Mouse (Mus musculus) forebrain, embryonic 13.5 days (tissue): Measurements from ENCODE around the gene Agbl3. TPM values are rescaled to one million over a fixed set of nuclear protein-coding genes. Genes with fewer than 3 reads are reported as not detected.

ENCODE experiments used
- ATAC-seq: fragments of 200-750 bp; cut with Nextera tagmentation; 2 replicates; pipeline ENCODE4 v1.8.0; 2017
- H3K27ac ChIP-seq: fragments of 300-500 bp; sonication (generic); 2 replicates; pipeline ENCODE4 v1.5.1; 2015; ENCODE audit warnings: inconsistent platforms, mild to moderate bottlenecking, moderate library complexity
- H3K27me3 ChIP-seq: fragments of 300-500 bp; sonication (generic); 2 replicates; pipeline ENCODE4 v1.6.1; 2015; ENCODE audit warnings: mild to moderate bottlenecking, inconsistent platforms
- H3K36me3 ChIP-seq: fragments of 300-500 bp; sonication (generic); 2 replicates; pipeline ENCODE4 v1.6.1; 2015; ENCODE audit warnings: mild to moderate bottlenecking, inconsistent platforms; ENCODE audit not compliant: poor library complexity, severe bottlenecking
- H3K4me1 ChIP-seq: fragments of 300-500 bp; sonication (generic); 2 replicates; pipeline ENCODE4 v1.6.1; 2015; ENCODE audit warnings: inconsistent platforms
- H3K4me2 ChIP-seq: fragments of 300-500 bp; sonication (generic); 2 replicates; pipeline ENCODE4 v1.6.1; 2015; ENCODE audit warnings: inconsistent platforms, mild to moderate bottlenecking, moderate library complexity
- H3K4me3 ChIP-seq: fragments of 300-500 bp; sonication (generic); 2 replicates; pipeline ENCODE4 v1.5.1; 2015; ENCODE audit warnings: mild to moderate bottlenecking, inconsistent platforms
- H3K9ac ChIP-seq: fragments of 300-500 bp; sonication (generic); 2 replicates; pipeline ENCODE4 v1.6.1; 2015; ENCODE audit warnings: mild to moderate bottlenecking, inconsistent platforms
- H3K9me3 ChIP-seq: fragments of 300-500 bp; sonication (generic); replicated peaks from 2 replicates; pipeline ENCODE4 v1.6.1; 2016; ENCODE audit warnings: inconsistent platforms
- WGBS: fragments of 180-500 bp; shearing (Covaris S2); methylation state at CpG from one replicate; pipeline ENCODE4 v1.1.7; 2015; 5-methylcytosine and 5-hydroxymethylcytosine counted together
- polyA plus RNA-seq: library from polyadenylated mRNA; unstranded; fragments of >200 nt; fragmentation: Nextera tagmentation; extraction: Ambion mirVana; gene quantifications from 2 replicates; pipeline ENCODE4 v1.2.1, GENCODE M21; 2015

Agbl3 gene
- polyA plus RNA-seq, 1 experiment from 2014 or later = 6.2 TPM

- H3K27ac ChIP-seq = no peak overlapping the region
- no peak for ATAC-seq
- H3K27me3 ChIP-seq = no peaks in the 10 kb centered on the region
- 93% methylated on average over 2 of the region's 2 CpGs for WGBS
- no peak overlapping the region for H3K4me3 ChIP-seq
- H3K9ac ChIP-seq = no peak overlapping the region
- no peaks in the 10 kb centered on the region for H3K4me1 ChIP-seq
- H3K9me3 ChIP-seq = no peaks in the 10 kb centered on the region
- no peak overlapping the region for H3K4me2 ChIP-seq
- peaks cover 31% of the 10 kb centered on the region for H3K36me3 ChIP-seq
These were observed 21.9 kb upstream of the Agbl3 start for GRCm38 (mm10) chr6:34758340-34758739.

GRCm38 (mm10) chr6:34760023-34760422 is 20.2 kb upstream of the Agbl3 start:
- Histone ChIP-seq H3K4me1 (no peaks in the 10 kb centered on the region), H3K4me3 (no peak overlapping the region), H3K36me3 (peaks cover 38% of the 10 kb centered on the region), H3K9me3 (no peaks in the 10 kb centered on the region), H3K4me2 (no peak overlapping the region), H3K27me3 (no peaks in the 10 kb centered on the region), H3K27ac (no peak overlapping the region), H3K9ac (no peak overlapping the region)
- 44% methylated on average over 4 of the region's 4 CpGs for WGBS
- ATAC-seq = no peak

GRCm38 (mm10) chr6:34765721-34766120 is 14.5 kb upstream of the Agbl3 start:
- WGBS = 96% methylated on average over 5 of the region's 5 CpGs
- Histone ChIP-seq H3K27me3 (no peaks in the 10 kb centered on the region), H3K4me1 (no peaks in the 10 kb centered on the region), H3K4me3 (no peak overlapping the region), H3K27ac (no peak overlapping the region), H3K9ac (no peak overlapping the region), H3K9me3 (no peaks in the 10 kb centered on the region), H3K4me2 (no peak overlapping the region), H3K36me3 (peaks cover 24% of the 10 kb centered on the region)
- ATAC-seq = no peak

- no peak overlapping the region for H3K4me2 ChIP-seq
- H3K4me3 ChIP-seq = no peak overlapping the region
- peaks cover 18% of the 10 kb centered on the region for H3K36me3 ChIP-seq
- ATAC-seq = no peak
- no peaks in the 10 kb centered on the region for H3K4me1 ChIP-seq
- WGBS = 91% methylated on average over 2 of the region's 2 CpGs
- H3K9ac ChIP-seq = no peak overlapping the region
- H3K27ac ChIP-seq = no peak overlapping the region
- no peaks in the 10 kb centered on the region for H3K27me3 ChIP-seq
- H3K9me3 ChIP-seq = no peaks in the 10 kb centered on the region
These were observed 10.2 kb upstream of the Agbl3 start for GRCm38 (mm10) chr6:34769984-34770383.

GRCm38 (mm10) chr6:34770491-34770890 is 9.7 kb upstream of the Agbl3 start:
- no peak overlapping the region for H3K4me2 ChIP-seq
- H3K36me3 ChIP-seq = peaks cover 18% of the 10 kb centered on the region
- no peak overlapping the region for H3K9ac ChIP-seq
- H3K27ac ChIP-seq = no peak overlapping the region
- H3K9me3 ChIP-seq = no peaks in the 10 kb centered on the region
- no peaks in the 10 kb centered on the region for H3K4me1 ChIP-seq
- WGBS = 93% methylated on average over 6 of the region's 6 CpGs
- no peaks in the 10 kb centered on the region for H3K27me3 ChIP-seq
- no peak overlapping the region for H3K4me3 ChIP-seq
- ATAC-seq = no peak

- no peak for ATAC-seq
- peaks cover 7% of the 10 kb centered on the region for H3K36me3 ChIP-seq
These were observed 3.8 kb upstream of the Agbl3 start for GRCm38 (mm10) chr6:34776396-34776795.

GRCm38 (mm10) chr6:34777094-34777493 is 3.1 kb upstream of the Agbl3 start:
- no peak overlapping the region for H3K27ac ChIP-seq
- H3K9ac ChIP-seq = no peak overlapping the region
- no peaks in the 10 kb centered on the region for H3K27me3 ChIP-seq
- WGBS = 80% methylated on average over 2 of the region's 2 CpGs
- H3K36me3 ChIP-seq = peaks cover 4% of the 10 kb centered on the region; the same call in 1 of the 2 replicates
- H3K4me3 ChIP-seq = no peak overlapping the region
- no peak for ATAC-seq
- no peaks in the 10 kb centered on the region for H3K4me1 ChIP-seq
- no peak overlapping the region for H3K4me2 ChIP-seq
- H3K9me3 ChIP-seq = no peaks in the 10 kb centered on the region

More at GRCm38 (mm10) chr6:34776396-34776795, 3.8 kb upstream of the Agbl3 start:
- H3K9me3 ChIP-seq = no peaks in the 10 kb centered on the region
- no peak overlapping the region for H3K9ac ChIP-seq
- H3K4me2 ChIP-seq = no peak overlapping the region
- no peaks in the 10 kb centered on the region for H3K4me1 ChIP-seq
- no peak overlapping the region for H3K4me3 ChIP-seq
- no peaks in the 10 kb centered on the region for H3K27me3 ChIP-seq
- no peak overlapping the region for H3K27ac ChIP-seq

- no peaks in the 10 kb centered on the region for H3K9me3 ChIP-seq
- H3K4me2 ChIP-seq = no peak overlapping the region
- H3K4me3 ChIP-seq = no peak overlapping the region
- H3K9ac ChIP-seq = no peak overlapping the region
- no peak overlapping the region for H3K27ac ChIP-seq
- no peaks in the 10 kb centered on the region for H3K27me3 ChIP-seq
- WGBS = 69% methylated on average over 10 of the region's 10 CpGs
- no peaks in the 10 kb centered on the region for H3K36me3 ChIP-seq
- no peak for ATAC-seq
- no peaks in the 10 kb centered on the region for H3K4me1 ChIP-seq
These were observed 2.1 kb upstream of the Agbl3 start for GRCm38 (mm10) chr6:34777981-34778668.

- H3K9ac ChIP-seq = peak overlapping the region; percentile 91
- H3K27me3 ChIP-seq = no peaks in the 10 kb centered on the region
- no peaks in the 10 kb centered on the region for H3K9me3 ChIP-seq
- H3K4me2 ChIP-seq = peak overlapping the region; percentile 67
- WGBS = 5% methylated on average over 13 of the region's 13 CpGs
- ATAC-seq = no peak
- H3K27ac ChIP-seq = peak overlapping the region; percentile 95
- H3K4me1 ChIP-seq = no peaks in the 10 kb centered on the region
- peaks cover 5% of the 10 kb centered on the region; the same call in 1 of the 2 replicates for H3K36me3 ChIP-seq
- peak overlapping the region; percentile 59 for H3K4me3 ChIP-seq
These were observed 684 bp downstream of the Agbl3 start for GRCm38 (mm10) chr6:34780943-34781289.

- no peaks in the 10 kb centered on the region for H3K27me3 ChIP-seq
- 97% methylated on average over 1 of the region's 1 CpGs for WGBS
- no peak overlapping the region for H3K4me2 ChIP-seq
- no peak overlapping the region for H3K27ac ChIP-seq
- H3K36me3 ChIP-seq = peaks cover 7% of the 10 kb centered on the region; the same call in 1 of the 2 replicates
- no peak for ATAC-seq
- H3K4me1 ChIP-seq = no peaks in the 10 kb centered on the region
- H3K9me3 ChIP-seq = no peaks in the 10 kb centered on the region
- no peak overlapping the region for H3K4me3 ChIP-seq
- H3K9ac ChIP-seq = no peak overlapping the region
These were observed 2.3 kb downstream of the Agbl3 start for GRCm38 (mm10) chr6:34782493-34782892.

GRCm38 (mm10) chr6:34796881-34797280 is 16.6 kb downstream of the Agbl3 start:
- Histone ChIP-seq H3K36me3 (no peaks in the 10 kb centered on the region), H3K4me3 (no peak overlapping the region), H3K27ac (no peak overlapping the region), H3K27me3 (no peaks in the 10 kb centered on the region), H3K4me1 (no peaks in the 10 kb centered on the region), H3K4me2 (no peak overlapping the region), H3K9me3 (no peaks in the 10 kb centered on the region), H3K9ac (no peak overlapping the region)
- no peak for ATAC-seq
- 88% methylated on average over 3 of the region's 3 CpGs for WGBS

GRCm38 (mm10) chr6:34797887-34798286 is 17.7 kb downstream of the Agbl3 start:
- no peaks in the 10 kb centered on the region for H3K4me1 ChIP-seq
- H3K4me3 ChIP-seq = no peak overlapping the region
- no peaks in the 10 kb centered on the region for H3K36me3 ChIP-seq
- no peak overlapping the region for H3K4me2 ChIP-seq
- H3K27me3 ChIP-seq = no peaks in the 10 kb centered on the region
- no peak overlapping the region for H3K9ac ChIP-seq
- H3K9me3 ChIP-seq = no peaks in the 10 kb centered on the region
- no peak for ATAC-seq
- 77% methylated on average over 3 of the region's 3 CpGs for WGBS
- no peak overlapping the region for H3K27ac ChIP-seq

GRCm38 (mm10) chr6:34805582-34805981 is 25.4 kb downstream of the Agbl3 start:
- no peak overlapping the region for H3K9ac ChIP-seq
- H3K4me2 ChIP-seq = no peak overlapping the region
- H3K9me3 ChIP-seq = no peaks in the 10 kb centered on the region
- H3K4me1 ChIP-seq = no peaks in the 10 kb centered on the region
- 79% methylated on average over 2 of the region's 2 CpGs for WGBS
- H3K27ac ChIP-seq = no peak overlapping the region
- H3K36me3 ChIP-seq = no peaks in the 10 kb centered on the region
- no peaks in the 10 kb centered on the region for H3K27me3 ChIP-seq
- no peak for ATAC-seq
- no peak overlapping the region for H3K4me3 ChIP-seq
